Mouse (Mus musculus) cerebellum, adult 2 months (tissue): ENCODE results near the gene Hibadh.
A peak's percentile ranks its signal among the peaks of the same experiment; 100 is the strongest.

Source experiments
- CTCF ChIP-seq: fragments of 200-500 bp; IDR thresholded peaks from 2 replicates; pipeline ENCODE4 v1.5.1; 2011; ENCODE audit warnings: low read depth, mild to moderate bottlenecking, control low read depth, low read length, moderate library complexity, borderline replicate concordance; ENCODE audit not compliant: insufficient read depth
- POLR2A ChIP-seq: fragments of 200-500 bp; IDR thresholded peaks from 2 replicates; pipeline ENCODE4 v1.6.1; 2011; ENCODE audit warnings: low read length, control low read depth, borderline replicate concordance; ENCODE audit not compliant: insufficient read depth

- TF ChIP-seq POLR2A, result no peak
- peak; percentile 12; the same call in 1 of the 2 replicates for TF ChIP-seq CTCF
Measured at GRCm38 (mm10) chr6:52663021-52663420, 22.8 kb upstream of the Hibadh start.
